Mouse (Mus musculus): ENCODE measurements around the gene Dusp18. TPM values are rescaled to one million over a fixed set of nuclear protein-coding genes. Genes with fewer than 3 reads are reported as not detected.
A peak's percentile ranks its signal among the peaks of the same experiment; 100 is the strongest.

Gene Dusp18
- total RNA-seq, 1 experiment, result 1.4 TPM

DNA sequence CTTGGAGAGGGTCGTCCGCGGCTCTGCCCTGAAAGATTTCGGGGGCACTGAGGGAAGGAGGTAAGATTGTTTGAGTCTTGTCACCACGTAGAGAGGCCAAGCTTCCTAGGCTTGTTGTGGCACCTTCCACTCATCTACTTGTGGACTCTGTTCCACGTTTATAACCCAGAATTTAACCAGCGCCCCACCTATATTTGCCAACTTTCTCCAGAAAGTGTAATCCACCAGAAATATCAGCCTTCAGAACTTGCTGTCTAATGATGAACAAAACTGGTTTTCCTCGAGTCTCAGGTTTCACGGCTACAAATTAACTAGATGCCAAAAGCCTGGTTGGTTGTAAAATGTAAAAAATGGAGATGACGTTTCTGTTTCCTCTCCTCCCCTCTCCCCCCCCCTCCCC, 418 bp downstream of the Dusp18 start:
- in situ Hi-C loops (cut with MboI; ENCODE audit: low sequenced_read_pairs in 2 of 2, unreplicated experiment in 2 of 2), result no loop called here
- H3K4me3 ChIP-seq (ENCODE audit: insufficient read depth in 1 of 2, low read depth in 1 of 2, low read length in 2 of 2, poor library complexity in 1 of 2, severe bottlenecking in 1 of 2), result peak overlapping the region; percentile 66 to 79
- DNase-seq (ENCODE audit: low read depth, low spot score), result no peak

DNA sequence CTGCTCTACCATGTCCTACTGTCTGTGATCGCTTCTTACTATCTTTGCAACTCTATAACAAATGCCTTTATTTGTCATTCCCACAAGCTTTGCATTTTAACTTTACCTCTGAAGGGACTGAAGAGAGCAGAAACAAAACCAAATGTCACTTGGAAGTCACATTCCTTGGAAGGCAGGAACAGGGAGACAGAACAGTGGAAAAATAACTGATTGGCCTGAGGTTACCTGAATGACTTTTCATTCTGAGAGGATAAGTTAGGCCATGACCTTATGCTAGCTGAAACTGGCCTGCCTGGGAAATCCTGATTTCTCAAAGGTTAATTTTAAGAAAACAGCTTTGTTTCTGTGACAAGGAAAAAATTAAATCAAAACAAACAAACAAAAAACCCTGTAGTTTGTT, 893 bp downstream of the Dusp18 start:
- no peaks in the 10 kb centered on the region for H3K4me1 ChIP-seq (ENCODE audit: control insufficient read depth in 2 of 2, insufficient read depth in 2 of 2, low read length in 2 of 2, poor library complexity in 1 of 2)
- no peak overlapping the region for H3K27ac ChIP-seq (ENCODE audit: insufficient read depth, low read depth, low read length, poor library complexity, severe bottlenecking)
- TF ChIP-seq ZNF384 (IDR thresholded peaks at IDR 0.05; ENCODE audit: low read depth, low read length) (no peak), CHD2 (IDR thresholded peaks at IDR 0.05; ENCODE audit: low read depth, low read length) (no peak), HCFC1 (IDR thresholded peaks at IDR 0.05; ENCODE audit: borderline replicate concordance, insufficient read depth, low read length) (no peak), ZC3H11A (IDR thresholded peaks at IDR 0.05; ENCODE audit: borderline replicate concordance, low read depth, low read length) (no peak)
- H3K9ac ChIP-seq (ENCODE audit: insufficient read depth, low read depth, low read length, poor library complexity, severe bottlenecking), result no peak overlapping the region
- H3K9me3 ChIP-seq (ENCODE audit: control insufficient read depth, insufficient read depth, low read depth, low read length), result no peaks in the 10 kb centered on the region
- in situ Hi-C loops (cut with MboI; ENCODE audit: low sequenced_read_pairs in 2 of 2, unreplicated experiment in 2 of 2), result no loop called here
- peaks cover 3% of the 10 kb centered on the region; the same call in 1 of the 2 replicates for H3K36me3 ChIP-seq (ENCODE audit: control insufficient read depth, insufficient read depth, low read length, poor library complexity, severe bottlenecking)
- no peak for DNase-seq (ENCODE audit: low read depth, low spot score)
- no peak overlapping the region for H3K4me3 ChIP-seq (ENCODE audit: insufficient read depth in 1 of 2, low read depth in 1 of 2, low read length in 2 of 2, poor library complexity in 1 of 2, severe bottlenecking in 1 of 2)

More for the DNA sequence above, 418 bp downstream of the Dusp18 start:
- TF ChIP-seq MAFK (IDR thresholded peaks at IDR 0.05; ENCODE audit: insufficient read depth, low read depth, low read length) (no peak), ZNF384 (IDR thresholded peaks at IDR 0.05; ENCODE audit: low read depth, low read length) (no peak), HCFC1 (IDR thresholded peaks at IDR 0.05; ENCODE audit: borderline replicate concordance, insufficient read depth, low read length) (no peak), ZC3H11A (IDR thresholded peaks at IDR 0.05; ENCODE audit: borderline replicate concordance, low read depth, low read length) (no peak), CHD2 (IDR thresholded peaks at IDR 0.05; ENCODE audit: low read depth, low read length) (no peak)
- no peaks in the 10 kb centered on the region for H3K9me3 ChIP-seq (ENCODE audit: control insufficient read depth, insufficient read depth, low read depth, low read length)
- H3K27ac ChIP-seq (ENCODE audit: insufficient read depth, low read depth, low read length, poor library complexity, severe bottlenecking), result no peak overlapping the region
- H3K36me3 ChIP-seq (ENCODE audit: control insufficient read depth, insufficient read depth, low read length, poor library complexity, severe bottlenecking), result peaks cover 3% of the 10 kb centered on the region; the same call in 1 of the 2 replicates
- H3K4me1 ChIP-seq (ENCODE audit: control insufficient read depth in 2 of 2, insufficient read depth in 2 of 2, low read length in 2 of 2, poor library complexity in 1 of 2), result no peaks in the 10 kb centered on the region
- peak overlapping the region; percentile 57 for H3K9ac ChIP-seq (ENCODE audit: insufficient read depth, low read depth, low read length, poor library complexity, severe bottlenecking)

DNA sequence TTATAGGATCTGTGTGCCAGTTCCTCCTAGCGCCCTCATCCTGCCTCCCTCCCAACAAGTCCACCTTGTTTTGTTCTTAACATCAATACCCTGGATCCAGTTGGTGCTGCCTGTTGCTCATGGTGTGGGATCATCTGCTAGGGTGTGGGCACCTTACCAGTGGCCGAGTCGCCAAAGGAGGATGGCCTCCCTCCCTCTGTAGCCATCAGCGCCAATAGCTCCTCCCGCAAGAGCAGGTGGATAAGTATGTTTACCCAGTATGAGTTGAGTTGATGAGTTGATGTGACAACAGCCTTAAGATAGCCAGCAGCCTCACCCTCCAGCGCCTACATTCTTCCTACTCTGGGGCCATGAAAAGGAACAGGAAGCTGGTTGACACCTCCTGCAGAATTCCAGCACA, 5.3 kb downstream of the Dusp18 start:
- Histone ChIP-seq H3K9ac (ENCODE audit: insufficient read depth, low read depth, low read length, poor library complexity, severe bottlenecking) (no peak overlapping the region), H3K36me3 (ENCODE audit: control insufficient read depth, insufficient read depth, low read length, poor library complexity, severe bottlenecking) (peaks cover 3% of the 10 kb centered on the region; the same call in 1 of the 2 replicates), H3K27ac (ENCODE audit: insufficient read depth, low read depth, low read length, poor library complexity, severe bottlenecking) (no peak overlapping the region), H3K4me1 (ENCODE audit: control insufficient read depth in 2 of 2, insufficient read depth in 2 of 2, low read length in 2 of 2, poor library complexity in 1 of 2) (peaks cover 0 to 5% of the 10 kb centered on the region in 2 experiments; a peak in 2 of 4 replicates), H3K9me3 (ENCODE audit: control insufficient read depth, insufficient read depth, low read depth, low read length) (no peaks in the 10 kb centered on the region), H3K4me3 (ENCODE audit: insufficient read depth in 1 of 2, low read depth in 1 of 2, low read length in 2 of 2, poor library complexity in 1 of 2, severe bottlenecking in 1 of 2) (no peak overlapping the region)
- no peak for DNase-seq (ENCODE audit: low read depth, low spot score)
- TF ChIP-seq ZNF384 (IDR thresholded peaks at IDR 0.05; ENCODE audit: low read depth, low read length) (no peak), HCFC1 (IDR thresholded peaks at IDR 0.05; ENCODE audit: borderline replicate concordance, insufficient read depth, low read length) (no peak), MAFK (IDR thresholded peaks at IDR 0.05; ENCODE audit: insufficient read depth, low read depth, low read length) (no peak), ZC3H11A (IDR thresholded peaks at IDR 0.05; ENCODE audit: borderline replicate concordance, low read depth, low read length) (no peak), CHD2 (IDR thresholded peaks at IDR 0.05; ENCODE audit: low read depth, low read length) (no peak)
- in situ Hi-C loops (cut with MboI; ENCODE audit: low sequenced_read_pairs in 2 of 2, unreplicated experiment in 2 of 2), result no loop called here

DNA sequence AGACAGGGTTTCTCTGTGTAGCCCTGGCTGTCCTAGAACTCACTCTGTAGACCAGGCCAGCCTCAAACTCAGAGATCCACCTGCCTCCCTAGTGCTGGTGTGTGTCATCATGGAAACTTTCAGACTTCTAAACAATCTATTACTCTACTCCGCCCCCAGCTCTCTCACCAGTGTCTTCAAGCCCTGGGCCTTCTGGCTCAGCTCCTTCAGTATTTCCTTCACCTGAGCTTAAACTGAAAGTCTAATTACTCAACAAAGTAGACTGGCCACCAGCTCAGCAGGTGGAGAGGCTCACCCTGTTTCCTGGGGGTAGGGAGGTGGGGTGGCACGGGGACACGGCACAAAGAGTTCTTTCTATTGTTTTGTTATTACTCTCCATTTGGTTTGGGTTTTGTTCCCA, 7.5 kb downstream of the Dusp18 start:
- DNase-seq (ENCODE audit: low read depth, low spot score), result no peak
- Histone ChIP-seq H3K4me1 (ENCODE audit: control insufficient read depth in 2 of 2, insufficient read depth in 2 of 2, low read length in 2 of 2, poor library complexity in 1 of 2) (peaks cover 0 to 8% of the 10 kb centered on the region in 2 experiments; a peak in 2 of 4 replicates), H3K9ac (ENCODE audit: insufficient read depth, low read depth, low read length, poor library complexity, severe bottlenecking) (no peak overlapping the region), H3K9me3 (ENCODE audit: control insufficient read depth, insufficient read depth, low read depth, low read length) (no peaks in the 10 kb centered on the region), H3K36me3 (ENCODE audit: control insufficient read depth, insufficient read depth, low read length, poor library complexity, severe bottlenecking) (no peaks in the 10 kb centered on the region; the same call in 1 of the 2 replicates), H3K4me3 (ENCODE audit: insufficient read depth in 1 of 2, low read depth in 1 of 2, low read length in 2 of 2, poor library complexity in 1 of 2, severe bottlenecking in 1 of 2) (no peak overlapping the region), H3K27ac (ENCODE audit: insufficient read depth, low read depth, low read length, poor library complexity, severe bottlenecking) (no peak overlapping the region)
- no peak for TF ChIP-seq ZC3H11A (IDR thresholded peaks at IDR 0.05; ENCODE audit: borderline replicate concordance, low read depth, low read length)
- no peak for TF ChIP-seq ZNF384 (IDR thresholded peaks at IDR 0.05; ENCODE audit: low read depth, low read length)
- no peak for TF ChIP-seq MAFK (IDR thresholded peaks at IDR 0.05; ENCODE audit: insufficient read depth, low read depth, low read length)
- TF ChIP-seq HCFC1 (IDR thresholded peaks at IDR 0.05; ENCODE audit: borderline replicate concordance, insufficient read depth, low read length), result no peak
- no peak for TF ChIP-seq CHD2 (IDR thresholded peaks at IDR 0.05; ENCODE audit: low read depth, low read length)
- in situ Hi-C loops (cut with MboI; ENCODE audit: low sequenced_read_pairs in 2 of 2, unreplicated experiment in 2 of 2), result no loop called here

DNA sequence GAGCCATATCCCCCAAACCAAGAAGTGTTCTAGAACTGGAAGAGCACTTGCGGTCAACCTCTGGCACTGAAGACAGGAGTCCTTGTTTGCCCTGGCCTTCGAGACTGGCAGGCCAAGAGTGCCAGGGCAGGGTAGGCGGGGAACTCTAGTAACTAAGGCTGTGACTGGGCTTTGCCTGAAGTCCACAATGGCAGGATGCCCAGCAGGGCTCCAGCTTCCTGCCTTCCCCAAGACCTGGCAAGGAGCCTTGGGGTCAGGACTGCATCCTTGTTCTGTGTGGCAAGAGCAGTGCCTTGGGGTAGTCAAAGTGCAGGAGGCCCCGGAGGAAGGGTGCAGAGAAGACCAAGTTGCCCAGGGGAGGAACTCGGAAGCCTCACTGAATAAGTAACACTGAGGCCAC, 8.0 kb downstream of the Dusp18 start:
- Histone ChIP-seq H3K9ac (ENCODE audit: insufficient read depth, low read depth, low read length, poor library complexity, severe bottlenecking) (no peak overlapping the region), H3K4me3 (ENCODE audit: insufficient read depth in 1 of 2, low read depth in 1 of 2, low read length in 2 of 2, poor library complexity in 1 of 2, severe bottlenecking in 1 of 2) (no peak overlapping the region), H3K27ac (ENCODE audit: insufficient read depth, low read depth, low read length, poor library complexity, severe bottlenecking) (no peak overlapping the region), H3K9me3 (ENCODE audit: control insufficient read depth, insufficient read depth, low read depth, low read length) (no peaks in the 10 kb centered on the region), H3K4me1 (ENCODE audit: control insufficient read depth in 2 of 2, insufficient read depth in 2 of 2, low read length in 2 of 2, poor library complexity in 1 of 2) (peaks cover 0 to 8% of the 10 kb centered on the region in 2 experiments; a peak in 2 of 4 replicates), H3K36me3 (ENCODE audit: control insufficient read depth, insufficient read depth, low read length, poor library complexity, severe bottlenecking) (no peaks in the 10 kb centered on the region; the same call in 1 of the 2 replicates)
- TF ChIP-seq MAFK (IDR thresholded peaks at IDR 0.05; ENCODE audit: insufficient read depth, low read depth, low read length) (no peak), CHD2 (IDR thresholded peaks at IDR 0.05; ENCODE audit: low read depth, low read length) (no peak), HCFC1 (IDR thresholded peaks at IDR 0.05; ENCODE audit: borderline replicate concordance, insufficient read depth, low read length) (no peak), ZC3H11A (IDR thresholded peaks at IDR 0.05; ENCODE audit: borderline replicate concordance, low read depth, low read length) (no peak), ZNF384 (IDR thresholded peaks at IDR 0.05; ENCODE audit: low read depth, low read length) (no peak)
- no peak for DNase-seq (ENCODE audit: low read depth, low spot score)
- in situ Hi-C loops (cut with MboI; ENCODE audit: low sequenced_read_pairs in 2 of 2, unreplicated experiment in 2 of 2), result no loop called here

Data from ES-E14 (cell line).